Mouse (Mus musculus) stomach, postnatal 0 days (tissue): ENCODE measurements around the gene Ica1.

Experiments
- CTCF ChIP-seq: IDR thresholded peaks from 2 replicates; pipeline ENCODE4 v1.5.1; 2016; ENCODE audit warnings: antibody characterized with exemption, low read depth, mild to moderate bottlenecking, moderate library complexity
- EP300 ChIP-seq: optimal IDR thresholded peaks from 2 replicates; pipeline ENCODE3; 2016; ENCODE audit warnings: antibody characterized with exemption

GRCm38 (mm10) chr6:8645708-8646107 lies 132.6 kb downstream of the Ica1 start:
- TF ChIP-seq CTCF = no peak
- no peak for TF ChIP-seq EP300
